Mouse (Mus musculus): ENCODE measurements around the gene Clip1.

The Clip1 gene

DNA sequence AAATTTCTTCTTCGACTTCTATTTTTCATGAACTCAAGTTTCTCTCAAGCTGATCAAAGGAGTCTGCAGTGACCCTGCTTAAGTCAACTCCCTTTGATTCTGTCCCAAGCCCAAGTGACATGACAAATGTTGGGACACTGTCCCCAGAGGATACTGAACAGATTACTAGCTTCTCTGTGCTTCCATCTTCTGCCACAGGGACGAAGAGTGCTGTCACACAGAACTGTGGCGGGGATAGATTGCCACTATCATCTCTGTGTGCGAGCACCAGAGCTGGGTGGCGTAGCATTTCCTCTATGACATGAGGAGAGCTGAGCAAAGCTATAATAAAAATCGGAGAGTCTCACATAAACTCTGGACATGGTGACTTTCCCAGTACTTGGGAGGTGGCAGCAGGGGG is 82.2 kb downstream of the Clip1 start:
- no peak for DNase-seq (ENCODE audit: low spot score)

DNA sequence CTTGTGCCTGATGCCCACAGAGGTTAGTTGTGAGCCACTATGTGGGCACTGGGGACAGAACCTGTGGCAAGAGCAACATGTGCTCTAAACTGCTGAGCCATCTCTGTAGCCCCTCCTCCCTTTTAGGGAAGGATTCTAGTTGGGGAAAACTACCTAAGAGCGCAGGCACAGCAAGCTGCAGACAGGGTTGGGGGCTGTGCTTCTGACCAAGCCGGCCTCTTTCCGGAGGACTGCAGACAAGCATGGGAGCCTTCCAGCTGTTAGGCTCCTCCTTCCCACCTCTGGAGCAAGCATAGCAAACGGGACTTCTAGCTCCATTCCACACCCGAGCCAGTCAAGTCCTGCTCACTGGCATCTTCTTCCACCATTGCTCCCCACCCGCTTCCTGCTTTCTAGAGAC is 85.1 kb downstream of the Clip1 start:
- DNase-seq (ENCODE audit: low spot score), result no peak

DNA sequence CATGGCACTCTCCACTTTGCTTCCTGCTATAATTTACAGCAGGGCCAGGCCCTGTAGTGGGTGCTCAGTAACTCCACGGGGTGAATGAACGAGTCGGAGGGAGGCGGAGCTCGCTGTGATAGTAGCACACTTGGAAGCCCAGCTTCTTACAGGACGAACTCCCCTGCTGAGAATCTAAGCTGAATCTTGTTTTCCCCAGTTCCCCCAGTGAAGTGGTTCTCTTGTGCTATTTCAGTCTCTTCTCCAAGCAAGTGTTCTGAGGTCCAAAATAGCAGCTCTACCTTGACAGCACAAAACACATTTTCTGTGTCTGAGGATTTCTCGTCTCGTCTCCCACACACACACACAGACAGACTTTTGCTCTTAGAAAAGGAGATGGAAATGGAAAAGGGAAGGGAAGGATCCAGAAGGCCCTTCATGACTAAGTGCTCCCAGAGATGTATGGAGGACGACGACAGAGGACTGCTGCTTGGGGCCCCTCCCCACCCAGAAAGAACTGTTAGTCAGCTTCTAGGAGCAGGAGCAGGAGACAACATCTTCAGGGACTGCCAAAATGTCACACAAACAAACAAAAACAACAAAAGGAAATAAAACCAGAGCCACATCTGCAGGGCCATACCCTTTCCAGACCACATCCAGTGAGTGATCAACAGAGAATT is 90.7 kb downstream of the Clip1 start:
- no peak for DNase-seq (ENCODE audit: low spot score)

GRCm38 (mm10) chr5:123580043-123580442 is 104.4 kb downstream of the Clip1 start:
- DNase-seq (ENCODE audit: low spot score), result no peak

- DNase-seq (ENCODE audit: low spot score), result no peak
Measured at GRCm38 (mm10) chr5:123576696-123577095, 107.7 kb downstream of the Clip1 start.

DNA sequence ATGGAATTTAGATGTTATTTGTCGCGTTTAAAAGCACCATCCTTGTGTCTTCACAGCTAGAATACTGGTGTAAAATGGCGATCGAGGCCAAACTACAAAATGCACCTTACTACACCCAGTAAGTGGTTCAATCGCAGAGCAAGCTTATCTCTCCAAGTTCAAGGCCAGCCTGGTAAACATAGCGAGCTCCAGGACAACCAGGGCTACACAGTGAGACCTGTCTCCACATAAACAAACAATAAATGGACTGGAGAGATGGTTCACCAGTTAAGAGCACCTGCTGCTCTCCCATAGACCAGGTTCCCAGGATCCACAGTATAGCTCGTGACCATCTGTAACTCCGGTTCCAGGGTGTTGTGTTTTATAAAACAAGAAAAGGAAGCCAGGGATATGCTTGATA is 111.1 kb downstream of the Clip1 start:
- DNase-seq (ENCODE audit: low spot score), result peak; percentile 9

GRCm38 (mm10) chr5:123572357-123573186 is 111.8 kb downstream of the Clip1 start, which contains the start of gene Vps33a:
Gene Vps33a (minus strand): TSS chr5:123573038.
- peak; percentile 98 for DNase-seq (ENCODE audit: low spot score)

DNA sequence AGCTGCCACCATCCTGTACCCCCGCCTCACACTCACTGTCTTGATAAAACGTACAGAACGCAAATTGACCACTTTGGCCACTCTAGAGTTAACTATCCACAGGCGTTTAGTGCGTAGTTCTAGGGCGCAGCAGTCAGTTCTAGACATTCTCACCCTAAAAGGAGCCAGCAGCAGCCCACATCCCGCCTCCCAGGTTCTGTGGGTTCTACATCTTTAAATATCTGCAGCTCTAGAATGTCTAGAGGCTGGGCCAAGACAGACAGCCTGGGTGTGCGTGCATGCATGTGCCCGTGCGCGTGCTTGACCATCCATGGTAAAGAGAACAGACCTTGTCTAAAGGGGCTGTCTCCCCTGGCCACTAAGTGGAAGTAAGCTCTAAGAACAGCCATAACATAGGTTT is 123.3 kb downstream of the Clip1 start:
- no peak for DNase-seq (ENCODE audit: low spot score)

DNA sequence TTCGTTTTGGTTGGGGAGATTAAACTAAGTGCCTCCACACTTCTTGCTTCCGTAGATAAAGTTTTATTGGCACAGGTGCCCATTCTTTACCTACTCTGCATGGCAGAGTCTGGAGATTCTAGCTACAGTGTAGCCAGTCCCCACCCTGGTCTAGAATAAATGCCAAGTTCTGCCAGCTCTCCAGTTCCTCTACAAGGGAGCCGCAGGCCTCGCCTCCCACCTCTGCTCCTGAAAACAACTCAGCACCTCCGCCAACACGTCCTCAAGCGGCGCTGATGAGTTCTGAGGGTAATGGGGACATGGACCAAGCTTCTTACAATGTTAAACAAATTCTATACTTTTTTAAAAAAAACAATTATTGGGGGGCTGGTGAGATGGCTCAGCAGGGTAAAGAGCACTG is 124.8 kb downstream of the Clip1 start:
- DNase-seq (ENCODE audit: low spot score), result no peak

DNA sequence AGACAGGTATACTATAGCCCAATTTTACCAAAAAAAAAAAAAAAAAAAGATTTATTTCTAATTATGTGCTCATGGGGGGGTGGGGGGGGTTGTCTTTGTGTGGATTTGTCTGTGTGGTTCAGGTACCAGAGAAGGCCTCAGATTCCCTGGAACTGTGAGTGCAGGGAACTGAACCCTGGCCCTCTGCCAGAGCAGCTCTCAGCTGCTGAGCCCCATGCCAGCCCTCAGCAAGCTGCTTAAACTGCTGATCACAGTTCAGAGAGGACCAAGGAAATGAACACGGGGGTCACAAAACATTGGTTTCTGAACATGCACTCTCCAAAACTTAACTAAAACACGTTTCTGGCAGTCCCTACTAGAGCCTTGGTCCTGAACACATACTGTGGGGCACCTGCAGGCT is 128.0 kb downstream of the Clip1 start:
- no peak for DNase-seq (ENCODE audit: low spot score)

DNA sequence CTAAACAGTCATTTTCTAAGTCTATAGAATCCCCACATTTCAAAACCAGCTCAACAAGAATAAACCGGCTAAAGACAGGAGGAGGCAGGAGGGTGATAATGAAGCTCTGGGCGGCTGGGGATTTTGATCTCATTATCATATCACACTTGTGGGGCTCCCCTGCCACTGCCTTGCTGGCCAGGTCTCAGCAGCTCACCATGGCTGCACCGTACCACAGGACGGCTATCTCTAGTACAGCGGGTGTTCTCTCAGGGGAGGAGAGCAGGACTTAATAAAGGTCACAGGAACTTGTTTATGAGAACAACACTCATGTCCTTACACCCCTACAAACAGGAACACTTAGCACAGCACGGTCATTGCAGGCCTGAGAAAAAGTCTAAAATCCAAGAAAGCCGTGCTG is 128.7 kb downstream of the Clip1 start:
- DNase-seq (ENCODE audit: low spot score), result peak; percentile 21

DNA sequence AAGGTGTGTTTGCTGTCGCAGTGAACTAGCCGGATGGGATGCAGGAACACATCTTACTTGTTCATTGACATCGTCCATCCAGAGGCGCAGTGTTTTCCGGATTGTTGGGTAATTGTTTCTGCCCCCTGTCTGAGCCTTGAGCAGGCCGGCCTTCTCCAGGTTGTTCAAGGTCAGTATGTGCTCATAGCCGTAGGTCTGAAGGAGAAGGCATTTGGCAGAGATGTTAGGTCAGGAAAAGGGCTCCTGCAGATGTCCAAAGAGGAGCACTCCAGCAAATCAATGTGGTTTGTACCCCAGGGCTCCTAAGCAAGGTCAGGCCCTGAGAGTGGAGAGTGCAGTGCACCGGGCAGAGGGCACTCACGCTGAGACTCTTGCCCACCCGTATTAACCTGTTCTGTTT is 150.6 kb downstream of the Clip1 start:
- no peak for DNase-seq (ENCODE audit: low spot score)

DNA sequence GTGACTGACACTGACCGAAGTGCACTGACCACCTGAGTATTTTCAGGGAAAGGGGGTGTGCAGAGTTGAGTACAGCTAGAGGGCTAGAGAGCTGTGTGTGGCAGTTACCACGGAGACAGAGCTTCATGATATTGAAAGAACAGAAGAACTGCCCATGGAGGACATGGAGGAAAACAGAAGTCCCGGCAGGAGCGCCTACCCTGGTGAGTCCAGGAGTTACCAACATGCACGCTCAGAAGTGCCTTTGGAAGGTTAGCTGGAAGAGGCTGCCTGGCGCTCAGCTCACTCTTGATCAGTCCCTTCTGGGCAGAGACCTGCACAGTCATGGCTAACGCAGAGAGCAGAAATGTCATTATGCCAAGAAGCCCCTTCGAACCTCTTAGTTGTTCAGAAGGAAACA is 154.4 kb downstream of the Clip1 start:
- no peak for DNase-seq (ENCODE audit: low spot score)

- DNase-seq (ENCODE audit: low spot score), result no peak
Measured at GRCm38 (mm10) chr5:123528641-123529040, 155.8 kb downstream of the Clip1 start.

All from c-Kit-positive CD71-positive TER-119-positive erythroid progenitor cells, embryonic 14.5 days (primary cell).